Mouse (Mus musculus) embryonic facial prominence, embryonic 13.5 days (tissue): Measurements from ENCODE around the gene Zfhx3. TPM values are rescaled to one million over a fixed set of nuclear protein-coding genes. Genes with fewer than 3 reads are reported as not detected.

ENCODE experiments used
- ATAC-seq: fragments of 200-750 bp; cut with Nextera tagmentation; 2 replicates; pipeline ENCODE4 v1.8.0; 2017; ENCODE audit warnings: low read depth; ENCODE audit not compliant: insufficient number of reproducible peaks, insufficient read depth, low FRiP score, low TSS enrichment
- H3K27ac ChIP-seq: fragments of 300-500 bp; sonication (generic); 2 replicates; pipeline ENCODE4 v1.5.1; 2015; ENCODE audit warnings: moderate library complexity, mild to moderate bottlenecking, inconsistent platforms
- H3K27me3 ChIP-seq: fragments of 300-500 bp; sonication (generic); 2 replicates; pipeline ENCODE4 v1.6.1; 2015; ENCODE audit warnings: mild to moderate bottlenecking, inconsistent platforms
- H3K36me3 ChIP-seq: fragments of 300-500 bp; sonication (generic); 2 replicates; pipeline ENCODE4 v1.6.1; 2015; ENCODE audit warnings: mild to moderate bottlenecking, inconsistent platforms
- H3K4me1 ChIP-seq: fragments of 300-500 bp; sonication (generic); 2 replicates; pipeline ENCODE4 v1.6.1; 2015; ENCODE audit warnings: inconsistent platforms
- H3K4me2 ChIP-seq: fragments of 300-500 bp; sonication (generic); 2 replicates; pipeline ENCODE4 v1.6.1; 2015; ENCODE audit warnings: moderate library complexity, mild to moderate bottlenecking, inconsistent platforms
- H3K4me3 ChIP-seq: fragments of 300-500 bp; sonication (generic); 2 replicates; pipeline ENCODE4 v1.5.1; 2015; ENCODE audit warnings: mild to moderate bottlenecking, inconsistent platforms
- H3K9ac ChIP-seq: fragments of 300-500 bp; sonication (generic); 2 replicates; pipeline ENCODE4 v1.6.1; 2015; ENCODE audit warnings: mild to moderate bottlenecking, inconsistent platforms
- H3K9me3 ChIP-seq: fragments of 300-500 bp; sonication (generic); 2 replicates; pipeline ENCODE4 v1.6.1; 2016; ENCODE audit warnings: inconsistent platforms
- WGBS: fragments of 180-500 bp; shearing (Covaris S2); methylation state at CpG from one replicate; pipeline ENCODE4 v1.1.7; 2015; ENCODE audit warnings: mixed read lengths; 5-methylcytosine and 5-hydroxymethylcytosine counted together
- polyA plus RNA-seq: library from polyadenylated mRNA; unstranded; fragments of >200 nt; fragmentation: Nextera tagmentation; extraction: Ambion mirVana; gene quantifications from 2 replicates; pipeline ENCODE4 v1.2.1, GENCODE M21; 2015

Gene Zfhx3
- polyA plus RNA-seq, 1 experiment from 2014 or later = 29.9 TPM

DNA sequence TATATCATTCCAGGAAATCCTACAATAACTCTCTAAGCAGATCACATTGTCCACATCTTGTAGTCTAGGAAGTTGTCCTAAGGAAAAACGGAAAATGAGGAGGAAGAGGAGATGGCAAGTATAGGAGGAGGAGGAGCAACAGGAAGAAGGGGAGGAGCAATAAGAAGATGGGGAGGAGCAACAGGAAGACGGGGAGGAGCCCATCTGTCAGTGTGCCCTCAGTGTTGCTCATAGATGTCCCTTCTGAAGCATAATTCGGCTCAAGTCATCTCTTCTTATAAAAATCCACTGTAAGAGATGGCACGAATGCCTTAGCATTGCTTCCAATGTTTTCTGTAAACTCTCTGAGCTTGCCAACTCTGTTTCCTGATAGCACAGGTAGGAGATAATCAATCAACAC, 640.8 kb downstream of the Zfhx3 start:
- Histone ChIP-seq H3K27ac (no peak overlapping the region), H3K27me3 (no peaks in the 10 kb centered on the region), H3K4me1 (peaks cover 24% of the 10 kb centered on the region), H3K4me2 (no peak overlapping the region), H3K4me3 (no peak overlapping the region), H3K36me3 (no peaks in the 10 kb centered on the region), H3K9ac (no peak overlapping the region), H3K9me3 (no peaks in the 10 kb centered on the region)
- WGBS = 81% methylated on average over 4 of the region's 4 CpGs
- ATAC-seq = no peak

DNA sequence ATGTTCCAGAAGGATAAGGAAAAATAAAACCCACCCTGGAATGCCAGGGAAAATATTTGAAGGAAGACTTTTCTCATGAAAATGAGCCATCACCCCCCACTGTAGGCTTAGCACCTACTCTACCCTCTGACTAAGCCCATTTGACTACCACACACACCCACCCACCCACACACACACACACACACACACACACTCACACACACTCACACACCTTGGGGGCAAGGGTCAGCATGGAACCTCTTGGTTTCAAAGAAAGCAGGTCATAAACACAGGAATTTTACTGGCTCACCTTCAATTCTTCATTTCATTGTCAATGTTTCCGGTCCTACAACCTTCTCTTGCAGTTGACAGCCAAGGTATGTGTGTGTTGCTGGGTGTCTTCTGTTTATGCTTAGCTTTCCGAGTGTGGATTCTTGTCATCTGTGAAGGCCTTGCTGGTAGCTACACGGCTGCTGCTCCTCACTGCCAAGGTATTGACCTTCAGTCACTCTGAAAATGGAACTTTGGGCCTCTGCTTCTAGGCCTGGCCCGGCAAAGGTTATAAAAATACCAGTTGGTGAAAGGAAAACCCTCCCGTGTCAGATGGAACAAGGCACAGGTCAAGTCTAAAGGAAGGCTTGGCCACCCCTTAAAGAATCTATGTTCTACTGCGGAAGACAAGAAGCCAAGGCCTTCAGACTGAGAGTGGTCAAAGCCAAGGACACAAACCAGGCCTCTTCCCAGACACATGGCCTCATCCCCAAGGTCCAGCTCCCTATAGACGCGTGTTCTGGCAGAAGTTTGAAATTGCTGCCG, 641.6 kb downstream of the Zfhx3 start:
- Histone ChIP-seq H3K4me1 (peaks cover 16% of the 10 kb centered on the region), H3K27ac (no peak overlapping the region), H3K36me3 (no peaks in the 10 kb centered on the region), H3K9me3 (no peaks in the 10 kb centered on the region), H3K9ac (no peak overlapping the region), H3K4me2 (no peak overlapping the region), H3K27me3 (no peaks in the 10 kb centered on the region), H3K4me3 (no peak overlapping the region)
- WGBS = 51% methylated on average over 9 of the region's 9 CpGs
- no peak for ATAC-seq

DNA sequence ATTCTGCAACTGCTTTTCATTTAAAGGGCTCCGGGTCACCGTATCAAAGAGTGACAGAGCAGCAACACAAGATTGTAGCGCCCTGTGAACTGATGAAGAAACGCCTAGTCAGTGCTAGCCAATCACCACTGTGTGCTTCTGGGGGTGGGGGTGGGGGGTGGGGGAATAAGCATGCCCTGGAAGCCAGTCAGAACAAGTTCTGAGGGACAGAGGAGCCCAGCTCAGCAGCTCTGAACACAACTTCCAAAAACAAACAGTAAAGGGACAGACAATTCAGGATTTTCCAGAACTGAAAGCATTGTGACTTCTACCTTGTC, 642.2 kb downstream of the Zfhx3 start:
- ATAC-seq = no peak
- Histone ChIP-seq H3K9ac (no peak overlapping the region), H3K4me1 (peaks cover 14% of the 10 kb centered on the region; the same call in 1 of the 2 replicates), H3K27me3 (no peaks in the 10 kb centered on the region), H3K9me3 (no peaks in the 10 kb centered on the region), H3K36me3 (no peaks in the 10 kb centered on the region), H3K4me2 (no peak overlapping the region), H3K4me3 (no peak overlapping the region), H3K27ac (no peak overlapping the region)
- WGBS = 35% methylated on average over 4 of the region's 4 CpGs

DNA sequence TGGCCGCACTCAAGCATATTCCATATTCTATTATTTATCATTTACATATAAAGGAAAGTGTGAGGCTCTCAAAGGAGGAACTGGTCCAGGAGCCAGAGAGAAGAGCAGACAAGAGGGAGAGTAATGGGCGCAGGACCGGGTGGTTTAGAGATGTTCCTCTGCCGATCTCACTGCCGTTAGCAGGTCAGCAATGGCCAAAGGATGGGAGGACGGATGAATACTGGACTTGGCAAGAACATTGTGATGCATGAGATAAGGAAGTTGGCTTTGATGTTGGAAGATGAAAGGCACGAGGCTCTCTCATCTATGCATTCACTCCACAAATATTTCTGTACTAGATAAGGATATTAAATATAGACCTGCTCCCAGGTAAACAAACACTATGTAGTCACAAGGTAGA, 648.6 kb downstream of the Zfhx3 start:
- peaks cover 35% of the 10 kb centered on the region for H3K4me1 ChIP-seq
- 90% methylated on average over 7 of the region's 7 CpGs for WGBS
- no peaks in the 10 kb centered on the region for H3K27me3 ChIP-seq
- H3K4me3 ChIP-seq = no peak overlapping the region
- no peak for ATAC-seq
- H3K9ac ChIP-seq = no peak overlapping the region
- H3K36me3 ChIP-seq = no peaks in the 10 kb centered on the region
- no peaks in the 10 kb centered on the region for H3K9me3 ChIP-seq
- no peak overlapping the region for H3K4me2 ChIP-seq
- H3K27ac ChIP-seq = no peak overlapping the region

DNA sequence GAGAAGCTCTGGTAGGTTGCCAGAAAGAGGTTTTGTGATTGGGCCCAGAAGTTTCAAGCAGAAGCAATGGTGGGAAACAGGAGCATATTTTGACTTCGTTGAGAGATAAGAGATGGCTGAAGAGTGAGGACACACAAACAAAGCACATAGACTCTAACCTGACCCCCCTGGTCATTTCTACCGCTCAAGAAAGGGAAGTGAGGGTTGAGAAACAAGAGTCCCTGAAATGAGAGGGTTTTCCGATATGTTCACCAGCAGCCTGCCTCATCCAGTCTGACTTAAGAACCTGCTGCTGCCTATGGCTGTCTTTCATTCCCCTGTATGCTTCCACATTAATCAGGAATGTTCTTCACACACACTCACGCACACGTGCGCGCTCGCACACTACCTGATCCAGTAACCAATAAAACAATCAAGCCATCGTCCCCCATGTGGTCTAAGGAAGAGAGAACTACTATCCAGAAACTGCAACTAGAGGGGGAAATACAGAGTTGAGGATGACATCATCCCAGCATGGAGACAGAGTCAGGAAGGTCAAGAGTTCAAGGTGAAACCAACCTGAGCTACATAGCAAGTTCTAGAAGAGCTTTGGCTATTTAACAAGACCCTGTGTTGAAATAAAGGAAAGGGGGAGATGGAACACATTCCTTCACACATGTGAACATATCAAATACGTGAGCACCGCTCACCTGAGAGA, 649.7 kb downstream of the Zfhx3 start:
- Histone ChIP-seq H3K4me3 (no peak overlapping the region), H3K9ac (no peak overlapping the region), H3K9me3 (no peaks in the 10 kb centered on the region), H3K27ac (no peak overlapping the region), H3K4me1 (peaks cover 35% of the 10 kb centered on the region), H3K4me2 (no peak overlapping the region), H3K36me3 (no peaks in the 10 kb centered on the region), H3K27me3 (no peaks in the 10 kb centered on the region)
- 93% methylated on average over 11 of the region's 11 CpGs for WGBS
- no peak for ATAC-seq

DNA sequence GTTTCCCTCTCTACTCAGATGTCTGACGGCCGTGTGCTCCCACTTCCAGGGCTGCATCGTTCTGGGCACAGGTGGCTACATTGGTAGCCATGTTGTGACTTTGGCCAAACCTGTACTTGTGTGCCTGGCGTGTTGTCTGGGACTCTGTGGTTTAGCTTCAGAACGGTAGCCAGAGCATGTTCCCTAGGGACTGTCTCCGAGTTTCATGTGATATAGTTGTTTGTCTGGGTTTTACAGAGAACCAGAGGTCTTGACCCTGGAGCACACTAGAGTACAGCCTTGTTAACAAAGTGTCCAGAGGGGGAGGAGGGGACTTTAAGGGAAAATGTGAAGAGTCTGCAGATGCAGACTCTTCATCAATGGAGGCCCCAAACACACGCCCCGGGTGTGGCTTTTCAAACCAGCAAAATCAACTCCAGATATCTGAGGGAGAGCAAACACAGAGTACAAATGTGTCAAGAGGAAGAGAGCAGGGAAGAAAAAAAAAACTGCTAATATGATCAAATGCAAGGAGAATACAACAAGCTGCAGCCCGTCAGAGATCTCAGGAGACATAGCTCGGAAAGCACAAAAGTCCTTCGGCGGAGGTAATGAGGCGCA, 650.6 kb downstream of the Zfhx3 start:
- Histone ChIP-seq H3K4me1 (peaks cover 35% of the 10 kb centered on the region), H3K36me3 (no peaks in the 10 kb centered on the region), H3K4me2 (peak overlapping the region; percentile 32; the same call in 1 of the 2 replicates), H3K4me3 (no peak overlapping the region), H3K27ac (peak overlapping the region; percentile 82), H3K27me3 (no peaks in the 10 kb centered on the region), H3K9ac (no peak overlapping the region), H3K9me3 (no peaks in the 10 kb centered on the region)
- no peak for ATAC-seq
- 18% methylated on average over 13 of the region's 13 CpGs for WGBS

DNA sequence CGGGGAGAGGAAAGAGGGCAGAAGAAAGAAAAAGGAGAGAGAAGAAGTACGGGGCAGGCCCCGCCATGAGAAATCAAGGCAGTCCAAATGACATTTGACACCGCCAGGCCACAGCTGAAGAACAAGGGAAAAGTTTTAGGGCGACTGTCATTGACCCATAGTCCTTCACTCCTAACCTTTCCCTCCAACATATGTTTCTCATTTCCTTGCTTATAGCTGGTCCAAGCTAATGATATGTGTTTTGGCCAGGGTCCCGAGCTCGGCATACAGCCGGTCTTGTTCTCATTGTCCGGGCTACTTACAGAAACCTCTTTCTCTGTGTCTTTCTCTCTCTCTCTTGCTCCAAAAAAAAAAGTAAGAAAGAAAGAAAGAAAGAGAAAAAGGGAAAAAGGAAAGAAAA, 651.4 kb downstream of the Zfhx3 start:
- Histone ChIP-seq H3K9me3 (no peaks in the 10 kb centered on the region), H3K4me2 (peak overlapping the region; percentile 32; the same call in 1 of the 2 replicates), H3K4me3 (no peak overlapping the region), H3K9ac (no peak overlapping the region), H3K36me3 (no peaks in the 10 kb centered on the region), H3K4me1 (peaks cover 41% of the 10 kb centered on the region), H3K27me3 (no peaks in the 10 kb centered on the region), H3K27ac (peak overlapping the region; percentile 82)
- 0 out of 2 replicates have a peak, but pooled peaks have one; percentile 48 for ATAC-seq
- whole genome bisulfite sequencing = 20% methylated on average over 9 of the region's 9 CpGs

DNA sequence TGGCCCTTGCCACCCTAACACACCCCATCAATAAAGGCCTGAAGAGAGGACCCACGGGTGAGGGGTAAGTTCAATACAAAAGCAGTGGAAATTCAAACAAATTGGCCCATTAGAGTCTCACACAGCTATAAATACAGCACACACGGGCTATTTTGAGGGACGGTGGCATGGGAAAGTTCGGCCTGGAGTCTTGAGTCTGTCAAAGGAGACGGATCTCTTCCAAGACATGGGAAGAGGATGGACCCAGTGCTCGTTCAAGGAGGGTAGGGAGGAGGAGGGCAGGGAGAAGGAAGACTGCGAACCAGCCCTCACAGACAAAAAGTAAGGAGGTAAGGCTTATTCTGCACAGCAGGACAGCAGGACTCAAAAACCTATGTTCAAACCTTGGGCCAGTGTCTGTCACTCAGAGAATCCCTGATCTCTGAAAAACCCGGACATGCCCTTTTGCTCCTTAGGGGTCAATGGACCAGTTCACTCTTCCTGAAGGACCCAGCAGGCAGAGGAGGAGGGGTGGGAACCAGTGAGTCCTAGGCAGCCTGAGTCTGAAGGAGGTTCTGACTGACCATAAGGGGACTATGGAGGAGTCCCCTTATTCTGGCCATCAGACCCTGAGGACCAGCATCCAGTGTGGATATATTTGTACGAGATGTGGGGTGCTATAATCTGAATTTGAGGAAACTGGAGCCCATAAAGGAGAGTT, 652.1 kb downstream of the Zfhx3 start:
- H3K4me2 ChIP-seq = peak overlapping the region; percentile 32; the same call in 1 of the 2 replicates
- peaks cover 45% of the 10 kb centered on the region for H3K4me1 ChIP-seq
- H3K36me3 ChIP-seq = no peaks in the 10 kb centered on the region
- ATAC-seq = no peak
- H3K4me3 ChIP-seq = no peak overlapping the region
- H3K9ac ChIP-seq = no peak overlapping the region
- H3K27me3 ChIP-seq = no peaks in the 10 kb centered on the region
- H3K27ac ChIP-seq = peak overlapping the region; percentile 82
- 42% methylated on average over 9 of the region's 9 CpGs for WGBS
- H3K9me3 ChIP-seq = no peaks in the 10 kb centered on the region

DNA sequence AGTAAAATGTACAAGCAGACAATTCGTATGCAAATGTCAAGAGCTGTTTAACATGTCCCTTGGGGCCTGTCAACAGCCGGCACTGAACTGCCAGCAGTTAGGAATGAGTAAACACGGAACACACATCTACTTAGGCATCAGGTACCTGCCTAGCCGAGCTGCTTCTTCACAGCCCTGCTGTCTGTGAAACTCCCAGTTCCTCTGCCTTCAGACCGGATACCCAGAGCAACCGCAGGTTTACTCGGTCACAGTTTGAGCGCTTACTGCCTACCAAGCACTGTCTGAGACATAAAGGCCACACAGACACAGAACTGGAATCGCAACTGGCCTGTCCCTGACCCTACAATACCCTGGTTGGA, 652.6 kb downstream of the Zfhx3 start:
- 52% methylated on average over 9 of the region's 9 CpGs for WGBS
- ATAC-seq = no peak
- Histone ChIP-seq H3K36me3 (no peaks in the 10 kb centered on the region), H3K9ac (no peak overlapping the region), H3K4me3 (no peak overlapping the region), H3K27me3 (no peaks in the 10 kb centered on the region), H3K4me2 (no peak overlapping the region), H3K27ac (no peak overlapping the region), H3K4me1 (peaks cover 47% of the 10 kb centered on the region), H3K9me3 (no peaks in the 10 kb centered on the region)

DNA sequence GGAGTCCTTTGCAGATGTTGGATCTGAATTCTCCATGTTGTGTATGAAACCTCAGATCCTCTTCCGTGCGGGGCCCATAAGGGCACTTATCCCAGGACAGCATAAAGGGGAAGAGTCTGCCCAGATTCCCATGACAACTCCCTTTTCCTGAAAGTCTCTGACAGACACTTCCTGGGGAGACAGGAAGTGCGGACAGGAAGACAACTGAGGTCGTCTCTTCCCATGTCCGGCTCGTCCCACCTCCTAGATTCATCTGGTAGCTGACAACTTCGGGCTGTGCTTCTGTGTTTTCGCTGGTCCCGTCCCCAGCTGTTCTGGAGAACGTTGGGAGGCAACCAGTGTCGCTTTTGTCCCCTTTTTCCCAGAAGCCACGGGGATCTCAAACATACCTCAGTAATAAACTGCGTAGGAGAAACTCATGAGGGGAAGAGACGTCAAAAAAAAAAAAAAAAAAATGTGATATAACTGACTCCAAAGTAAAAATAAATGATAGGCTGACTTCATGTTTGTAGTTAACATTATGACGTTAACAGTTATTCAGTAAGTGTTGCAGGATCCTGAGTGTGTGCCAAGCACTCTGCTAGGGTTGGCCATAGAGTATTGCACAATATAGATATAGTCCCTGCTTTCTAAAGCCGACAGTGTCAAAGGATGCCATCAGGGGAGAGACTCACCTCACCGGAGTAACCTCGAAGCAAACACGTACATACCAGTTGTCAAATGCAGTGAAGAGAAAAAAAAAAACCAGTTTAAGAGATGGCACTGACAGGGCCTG, 653.5 kb downstream of the Zfhx3 start:
- no peak overlapping the region for H3K4me2 ChIP-seq
- no peaks in the 10 kb centered on the region for H3K27me3 ChIP-seq
- no peaks in the 10 kb centered on the region for H3K36me3 ChIP-seq
- H3K4me1 ChIP-seq = peaks cover 47% of the 10 kb centered on the region
- H3K9me3 ChIP-seq = no peaks in the 10 kb centered on the region
- no peak overlapping the region for H3K9ac ChIP-seq
- no peak overlapping the region for H3K4me3 ChIP-seq
- ATAC-seq = no peak
- WGBS = 79% methylated on average over 19 of the region's 19 CpGs
- H3K27ac ChIP-seq = no peak overlapping the region

DNA sequence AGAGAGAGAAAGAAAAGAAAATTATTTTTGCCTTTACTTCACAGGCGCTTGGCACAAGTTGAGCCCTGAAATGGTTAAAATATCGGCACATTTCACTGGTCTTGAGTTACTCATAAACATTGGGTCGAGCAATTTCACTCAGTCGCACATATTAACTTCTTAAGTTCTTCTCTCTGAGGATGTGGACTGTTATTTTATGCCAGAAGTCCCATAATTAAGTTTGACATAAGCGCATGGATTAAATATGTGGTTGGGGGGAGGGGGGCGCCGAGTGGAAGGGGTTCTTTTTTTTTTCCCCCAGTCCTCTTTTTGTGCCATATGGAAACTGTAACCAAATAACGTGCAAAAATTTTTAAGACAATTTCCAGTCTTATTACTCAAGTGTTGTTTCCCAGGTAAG, 656.6 kb downstream of the Zfhx3 start:
- Histone ChIP-seq H3K4me3 (no peak overlapping the region), H3K9ac (no peak overlapping the region), H3K27me3 (no peaks in the 10 kb centered on the region), H3K27ac (peak overlapping the region; percentile 8; the same call in 1 of the 2 replicates), H3K36me3 (no peaks in the 10 kb centered on the region), H3K4me1 (peaks cover 27% of the 10 kb centered on the region), H3K4me2 (peak overlapping the region; percentile 27), H3K9me3 (no peaks in the 10 kb centered on the region)
- WGBS = 17% methylated on average over 8 of the region's 8 CpGs
- ATAC-seq = no peak
